17 mouse cellular contexts compared by ENCODE assay signal in genomic region chr4:22948880-22949279, GRCm38 (mm10).
"Had no signal": no experiment of that assay in that cellular context is flagged by ENCODE, and none has a peak within 500 bp of the region (broad histone marks: within the 10 kb centered on the region; RNA-seq: fewer than 3 reads in every experiment).

No protein-coding gene starts in this region.

- H3K4me1 ChIP-seq: stomach, embryonic 15.5 days had no signal

- H3K36me3 ChIP-seq: neural tube, embryonic 12.5 days; neural tube, embryonic 13.5 days; neural tube, embryonic 15.5 days; stomach, embryonic 15.5 days had no signal

- H3K4me3 ChIP-seq: neural tube, embryonic 12.5 days; neural tube, embryonic 13.5 days; neural tube, embryonic 15.5 days; stomach, embryonic 15.5 days had no signal

- H3K9ac ChIP-seq: neural tube, embryonic 12.5 days; neural tube, embryonic 13.5 days; neural tube, embryonic 15.5 days; stomach, embryonic 15.5 days had no signal

- H3K27ac ChIP-seq: neural tube, embryonic 12.5 days; neural tube, embryonic 13.5 days; neural tube, embryonic 15.5 days; stomach, embryonic 15.5 days; stomach, postnatal 0 days had no signal

- H3K4me2 ChIP-seq: neural tube, embryonic 12.5 days; neural tube, embryonic 13.5 days; neural tube, embryonic 15.5 days; stomach, embryonic 15.5 days had no signal

- DNase-seq: retina, postnatal 1 day; right cerebral cortex, adult 18-20 months; right cerebral cortex, postnatal 14 days; right cerebral cortex, postnatal 25 days; right cerebral cortex, postnatal 4 days; spleen, adult 18-20 months; thymus, adult 18-20 months; thymus, adult 2 months; thymus, postnatal 14 days; thymus, postnatal 25 days; thymus, postnatal 36 days; thymus, postnatal 4 days had no signal

- H3K9me3 ChIP-seq: neural tube, embryonic 12.5 days; neural tube, embryonic 13.5 days; neural tube, embryonic 15.5 days; stomach, embryonic 15.5 days had no signal

- H3K27me3 ChIP-seq: neural tube, embryonic 12.5 days; neural tube, embryonic 13.5 days; neural tube, embryonic 15.5 days; stomach, embryonic 15.5 days had no signal
